Mouse (Mus musculus): Measurements from ENCODE around the gene Kmt2e.

DNA sequence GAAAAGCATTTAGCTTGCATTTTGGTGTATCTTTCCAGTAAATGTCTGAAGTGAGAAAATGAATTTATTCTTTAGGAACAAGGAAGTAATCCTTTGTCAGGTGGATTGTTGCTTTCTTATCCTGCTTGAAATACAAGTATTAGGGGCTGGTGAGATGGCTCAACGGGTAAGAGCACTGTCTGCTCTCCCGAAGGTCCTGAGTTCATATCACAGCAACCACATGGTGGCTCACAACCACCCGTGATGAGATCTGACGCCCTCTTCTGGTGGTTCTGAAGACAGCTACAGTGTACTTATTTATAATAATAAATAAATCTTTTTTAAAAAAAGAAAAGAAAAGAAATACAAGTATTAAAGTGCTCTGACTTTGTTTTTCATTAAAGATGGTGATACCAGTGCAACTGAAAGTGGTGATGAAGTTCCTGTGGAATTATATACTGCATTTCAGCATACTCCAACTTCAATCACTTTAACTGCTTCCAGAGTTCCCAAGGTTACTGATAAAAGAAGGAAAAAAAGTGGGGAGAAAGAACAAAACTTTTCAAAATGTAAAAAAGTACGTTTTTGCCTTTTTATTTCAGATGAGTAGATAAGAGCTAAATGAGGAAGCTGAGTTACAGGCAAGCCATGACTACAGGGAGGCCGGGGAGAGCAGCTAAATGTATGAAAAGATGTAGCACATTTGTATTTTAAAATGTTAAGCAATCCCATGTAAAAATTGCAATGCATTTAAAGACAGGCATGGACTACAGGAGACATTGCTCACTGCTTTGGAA, 39.0 kb downstream of the Kmt2e start:
- no peak for TF ChIP-seq GATA1 (IDR thresholded peaks at IDR 0.05; ENCODE audit: borderline replicate concordance, low read length)
- no peak for TF ChIP-seq POLR2AphosphoS5 (IDR thresholded peaks at IDR 0.05; ENCODE audit: insufficient replicate concordance, low read depth, low read length)
- TF ChIP-seq CTCF (IDR thresholded peaks at IDR 0.05; ENCODE audit: low read depth, low read length), result no peak
- no peak for TF ChIP-seq TAL1 (conservative IDR thresholded peaks at IDR 0.05; ENCODE audit: low read depth, low read length)
- TF ChIP-seq GATA2 (IDR thresholded peaks at IDR 0.05; ENCODE audit: borderline replicate concordance, low read depth, low read length), result no peak
